Mouse (Mus musculus): ENCODE data around the gene Ncl.

Gene Ncl

DNA sequence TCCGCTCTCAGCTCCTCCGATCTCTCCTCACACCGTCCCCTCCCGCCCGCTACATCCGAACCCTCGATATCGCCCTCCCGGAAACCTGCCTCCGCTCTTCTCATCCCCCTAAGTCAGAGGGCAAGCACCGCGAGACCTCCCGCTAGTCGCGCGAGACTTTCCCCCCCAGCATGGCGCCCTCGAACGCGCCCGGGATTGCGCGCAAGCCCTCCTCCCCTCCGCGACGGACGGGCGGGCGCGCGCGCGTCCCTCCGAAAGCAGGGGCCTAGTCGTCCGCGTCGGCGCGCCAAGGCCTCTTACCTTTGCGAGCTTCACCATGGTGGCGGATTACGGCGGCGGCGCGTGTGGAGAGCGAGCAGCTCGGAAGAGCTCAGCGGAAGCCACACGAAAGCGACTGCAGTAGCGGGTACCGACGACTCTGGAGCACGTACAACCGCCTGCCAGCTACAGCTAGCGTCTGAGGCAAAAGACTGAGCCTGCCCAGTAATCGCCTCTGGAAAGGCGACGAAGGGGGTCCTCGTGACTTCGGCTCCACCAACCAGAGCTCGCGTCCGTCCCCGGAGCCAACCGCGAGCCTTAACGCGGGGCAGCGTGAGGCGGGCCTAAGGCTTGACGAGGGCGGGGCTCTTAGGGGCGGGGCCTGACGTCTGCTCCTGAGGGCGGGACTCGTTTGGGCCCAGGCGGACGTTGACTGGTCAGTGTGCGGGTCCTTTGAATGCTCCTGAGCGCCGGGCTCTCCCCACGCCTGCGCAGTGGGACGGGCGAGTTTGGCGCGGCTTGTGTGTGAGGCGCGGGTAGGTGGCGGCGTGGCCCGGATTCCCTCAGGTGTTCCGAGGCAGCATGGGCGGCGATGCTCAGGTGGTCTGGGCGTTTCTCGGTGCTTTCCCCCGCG, at the start of gene Ncl:
Gene Ncl, minus strand, starts transcription at position 495 of the 892 bp plus-strand sequence.
- peak; percentile 99 for DNase-seq (ENCODE audit: low spot score)

DNA sequence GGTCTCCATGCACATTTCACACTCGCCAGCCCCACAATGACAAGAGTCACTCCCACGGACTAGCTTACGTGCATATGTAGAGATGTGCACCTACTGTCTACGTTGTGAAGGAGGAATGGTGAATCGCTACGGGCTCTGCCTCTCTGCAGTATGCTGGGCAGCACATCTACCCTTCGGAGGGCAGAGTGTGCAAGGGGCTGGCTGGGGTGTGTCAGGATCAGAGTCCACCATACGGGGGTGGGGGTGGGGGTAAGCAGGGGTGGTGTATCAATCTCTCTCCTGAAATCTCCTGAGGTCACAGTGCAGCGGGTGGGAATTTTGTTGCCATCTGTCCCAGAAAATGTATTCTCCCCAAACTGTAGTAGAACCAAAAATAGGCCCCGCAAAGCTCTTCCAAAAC, 49.3 kb upstream of the Ncl start:
- no peak for DNase-seq (ENCODE audit: low spot score)

DNA sequence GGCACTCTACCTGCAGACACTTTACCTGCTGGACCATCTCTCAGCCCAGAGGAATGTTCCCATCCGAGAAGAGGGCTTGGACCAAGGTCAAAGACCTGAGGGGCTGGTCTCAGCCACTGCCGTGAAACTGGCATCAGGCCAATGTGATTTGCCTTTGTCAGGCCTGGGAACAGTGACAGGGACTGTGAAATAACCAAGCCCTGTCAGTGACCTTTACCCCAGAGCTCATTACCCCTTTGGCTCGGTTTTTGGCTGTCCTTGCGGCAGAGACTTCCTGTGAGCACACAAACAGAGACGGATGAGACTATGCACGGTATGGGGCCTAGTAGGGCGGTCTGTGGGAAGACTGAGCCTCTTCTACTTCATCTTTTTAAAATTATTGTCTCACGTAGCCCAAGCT, 47.7 kb upstream of the Ncl start:
- DNase-seq (ENCODE audit: low spot score) = no peak

DNA sequence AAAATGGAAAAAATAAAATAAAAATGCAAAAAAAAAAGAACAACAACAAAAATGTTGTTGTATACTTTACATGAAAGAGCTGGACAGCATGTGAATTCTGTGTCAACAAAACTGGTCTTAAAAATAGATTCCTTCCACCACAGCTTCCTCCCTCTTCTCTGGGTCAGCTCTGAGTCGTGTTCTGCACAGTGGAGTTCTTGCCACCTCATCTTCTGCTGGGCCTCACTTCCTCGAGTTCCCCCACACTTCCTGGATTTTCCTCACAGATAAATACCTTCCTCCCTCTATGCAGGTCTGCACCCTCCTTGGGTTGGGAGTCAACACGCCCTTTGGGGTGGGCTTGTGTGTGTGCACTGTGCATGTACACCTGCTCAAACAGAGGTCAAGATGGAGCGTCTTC, 47.1 kb upstream of the Ncl start:
- DNase-seq (ENCODE audit: low spot score) = no peak

DNA sequence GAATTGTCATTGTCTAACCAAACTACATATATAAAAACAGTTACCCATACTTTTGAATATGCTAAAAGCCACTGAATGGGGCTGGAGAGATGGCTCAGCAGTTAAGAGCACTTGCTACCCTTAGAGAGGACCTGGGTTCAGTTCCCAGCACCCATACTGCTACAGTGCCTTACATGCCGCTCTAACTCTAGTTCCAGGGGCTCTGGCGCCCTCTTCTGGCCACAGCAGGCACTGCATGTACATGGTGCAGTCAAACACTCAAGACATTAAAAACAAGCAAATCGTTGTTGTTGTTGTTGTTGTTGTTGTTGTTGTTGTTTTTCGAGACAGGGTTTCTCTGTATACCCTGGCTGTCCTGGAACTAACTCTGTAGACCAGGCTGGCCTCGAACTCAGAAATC, 45.6 kb upstream of the Ncl start:
- peak; percentile 49 for DNase-seq (ENCODE audit: low spot score)

DNA sequence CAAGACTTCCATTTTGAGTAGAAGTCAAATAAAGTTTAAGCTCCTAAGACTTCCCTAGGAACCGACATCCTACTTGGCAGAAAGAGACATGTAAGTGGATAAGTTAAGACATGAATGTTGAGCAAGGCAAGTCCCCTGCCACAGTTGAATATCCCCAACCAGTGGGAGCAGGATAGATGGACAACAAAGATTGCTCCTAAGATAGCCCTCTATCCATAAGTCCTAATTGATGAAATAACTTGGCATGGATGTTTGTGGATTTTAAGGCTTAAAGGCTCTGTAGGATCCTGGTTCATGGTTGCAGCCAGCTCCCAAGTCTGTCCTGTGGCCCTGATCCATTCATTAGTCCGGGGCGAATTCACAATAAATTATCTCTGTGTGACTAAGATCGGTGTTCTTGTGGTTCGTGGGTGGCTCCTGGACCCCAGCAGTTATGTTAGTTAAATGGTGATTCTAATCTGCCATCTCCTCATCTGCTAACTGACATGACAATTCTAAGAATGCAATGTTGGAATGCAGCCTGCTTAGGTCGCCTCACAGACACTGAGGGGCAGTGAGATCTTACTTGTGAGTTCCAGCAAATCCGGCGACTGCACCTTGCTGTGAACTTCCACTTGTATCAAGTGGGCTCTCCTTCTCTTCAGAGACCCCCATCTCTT, 41.0 kb upstream of the Ncl start:
- DNase-seq (ENCODE audit: low spot score) = no peak

DNA sequence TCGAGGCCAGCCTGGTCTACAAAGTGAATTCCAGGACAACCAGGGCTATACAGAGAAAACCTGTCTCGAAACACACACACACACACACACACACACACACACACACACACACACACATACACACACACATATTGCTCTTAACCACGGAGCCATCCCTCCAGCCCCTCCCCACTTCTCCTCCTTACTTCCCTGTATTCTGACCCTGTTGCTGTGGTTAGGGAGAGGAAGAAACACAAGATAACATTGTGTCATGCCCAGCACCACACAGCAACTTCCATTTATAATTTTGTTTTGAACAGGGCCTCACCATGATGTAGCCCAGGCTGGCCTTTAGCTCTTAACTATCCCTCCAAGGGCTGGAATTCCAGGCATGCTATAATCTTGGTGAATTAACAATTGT, 40.1 kb upstream of the Ncl start:
- no peak for DNase-seq (ENCODE audit: low spot score)

DNA sequence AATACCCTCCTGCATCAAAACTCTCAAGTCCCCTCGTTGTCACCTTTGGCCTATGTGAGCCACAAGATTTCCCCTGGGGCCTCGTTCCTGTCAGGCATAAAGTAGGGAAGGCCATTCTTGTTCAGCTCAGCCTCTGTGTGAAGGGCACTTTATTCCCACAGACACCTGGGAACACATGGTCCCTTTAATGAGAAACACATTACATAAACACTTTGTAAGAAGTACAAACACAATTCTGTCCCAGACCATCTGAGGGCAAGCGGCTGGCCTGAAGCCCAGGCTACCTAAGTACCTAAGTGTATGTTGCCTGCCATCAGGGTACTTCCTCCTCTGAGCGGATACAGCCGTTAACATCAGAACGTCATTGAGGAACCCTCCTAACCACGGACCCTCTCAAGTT, 39.0 kb upstream of the Ncl start:
- DNase-seq (ENCODE audit: low spot score) = no peak

DNA sequence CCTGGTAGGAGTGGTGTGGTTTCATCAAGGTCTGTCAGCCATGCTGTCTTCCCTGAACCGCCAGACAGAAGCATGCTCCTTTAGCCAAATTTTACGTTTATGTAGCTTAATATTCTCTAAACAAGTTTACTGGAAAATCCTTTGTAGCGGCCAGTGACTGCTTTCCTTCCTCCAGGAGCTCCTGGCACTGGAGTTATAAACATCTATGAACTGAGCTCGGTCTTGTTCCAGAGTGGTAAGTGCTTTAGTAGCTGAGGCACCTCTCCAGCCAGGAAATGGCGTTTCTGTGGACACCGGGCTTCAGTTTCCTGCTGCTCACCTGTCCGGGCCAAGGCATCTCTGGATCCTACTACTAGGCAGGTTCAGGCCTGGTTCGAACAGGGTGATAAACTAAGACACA, 38.4 kb upstream of the Ncl start:
- no peak for DNase-seq (ENCODE audit: low spot score)

DNA sequence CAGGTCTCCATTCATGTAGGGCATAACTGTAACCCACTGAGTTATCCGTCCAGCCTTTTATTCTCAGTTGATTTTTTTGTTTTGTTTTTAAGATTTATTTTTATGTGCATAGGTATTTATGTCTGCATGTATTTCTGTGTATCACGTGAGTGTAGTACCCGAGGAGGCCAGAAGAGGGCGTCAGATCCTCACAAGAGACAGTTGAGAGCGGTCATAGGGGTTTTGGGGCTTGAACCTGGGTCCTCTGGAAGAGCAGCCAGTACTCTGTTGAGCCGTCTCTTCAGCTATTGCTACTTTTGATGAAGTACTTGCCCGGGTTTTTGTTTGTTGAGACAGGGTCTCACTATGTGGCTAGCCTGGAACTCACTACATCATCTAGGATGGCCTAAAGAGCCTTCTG, 36.7 kb upstream of the Ncl start:
- DNase-seq (ENCODE audit: low spot score) = peak; percentile 29

DNA sequence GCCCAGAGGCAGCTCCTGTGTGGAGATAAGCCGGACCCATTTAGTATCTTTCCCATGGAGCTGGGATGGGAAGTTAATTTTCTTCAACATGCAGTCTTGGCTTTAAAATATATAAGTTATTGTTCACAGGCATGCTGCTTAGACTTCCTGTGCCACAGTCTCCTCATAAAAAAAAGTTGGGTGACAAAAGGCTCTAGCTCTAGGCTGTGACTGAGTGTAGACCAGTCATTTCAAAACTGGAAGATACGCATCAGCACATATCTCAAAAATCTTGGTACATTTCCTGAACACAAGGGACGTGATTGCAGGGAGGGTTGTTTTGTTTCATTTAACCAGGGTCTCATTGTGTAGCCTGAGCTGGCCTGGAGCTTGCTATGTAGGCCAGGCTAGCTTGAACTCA, 35.0 kb upstream of the Ncl start:
- DNase-seq (ENCODE audit: low spot score) = no peak

DNA sequence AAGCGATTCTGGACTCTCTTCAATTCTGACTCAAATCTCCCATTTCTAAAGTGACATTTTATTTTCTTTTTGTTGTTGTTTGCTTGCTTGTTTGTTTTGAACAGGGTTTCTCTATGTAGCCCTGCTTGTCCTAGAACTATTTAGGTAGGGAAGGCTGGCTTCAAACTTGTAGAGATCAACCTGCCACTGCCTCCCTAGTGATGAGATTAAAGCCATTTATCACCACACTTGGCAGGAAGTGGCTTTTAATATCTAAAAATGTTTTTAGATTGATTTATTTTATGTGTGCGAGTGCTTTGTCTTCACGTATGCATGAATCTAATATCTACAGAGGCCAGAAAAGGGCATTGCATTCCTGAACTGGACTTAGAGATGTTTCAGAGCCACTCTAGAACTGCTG, 34.0 kb upstream of the Ncl start:
- DNase-seq (ENCODE audit: low spot score) = no peak

DNA sequence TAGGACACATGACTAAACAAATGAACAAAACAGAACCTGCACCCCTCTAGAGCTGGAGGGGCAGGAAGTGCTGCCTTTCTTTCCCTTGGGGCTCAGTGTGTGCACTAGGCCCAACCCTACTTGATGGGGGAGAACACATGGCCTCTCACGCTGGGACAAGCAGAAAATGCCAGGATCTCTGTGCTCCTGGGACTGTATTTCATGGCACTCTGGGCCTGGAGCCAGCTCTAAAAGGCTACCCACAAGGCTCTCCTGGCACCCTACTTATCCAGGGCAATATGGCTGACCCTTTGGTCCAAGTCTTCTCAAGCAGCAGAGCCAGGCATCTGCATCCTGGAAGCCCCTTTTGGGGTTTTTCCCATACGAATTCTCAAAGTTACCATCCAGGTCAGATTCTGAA, 32.2 kb upstream of the Ncl start:
- DNase-seq (ENCODE audit: low spot score) = no peak

DNA sequence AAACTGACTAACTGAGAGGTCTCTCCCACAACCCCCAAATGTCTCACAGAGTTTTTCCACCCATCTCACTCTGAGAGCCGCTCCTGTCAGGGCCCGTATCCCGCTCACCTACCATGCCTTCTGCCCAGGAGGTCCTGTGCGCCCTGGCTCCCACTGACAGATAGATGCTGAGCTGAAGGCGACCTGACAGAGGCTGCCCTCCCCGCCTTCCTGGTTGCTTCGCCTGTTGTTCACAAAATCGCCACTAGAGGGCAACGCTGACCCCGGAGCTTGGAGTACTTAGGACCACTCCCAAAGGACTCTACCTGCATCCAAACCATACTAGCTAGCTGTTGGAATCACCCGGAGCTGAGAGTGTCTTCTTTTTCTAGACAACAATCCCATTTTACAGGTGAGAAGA, 30.0 kb upstream of the Ncl start:
- peak; percentile 77 for DNase-seq (ENCODE audit: low spot score)

DNA sequence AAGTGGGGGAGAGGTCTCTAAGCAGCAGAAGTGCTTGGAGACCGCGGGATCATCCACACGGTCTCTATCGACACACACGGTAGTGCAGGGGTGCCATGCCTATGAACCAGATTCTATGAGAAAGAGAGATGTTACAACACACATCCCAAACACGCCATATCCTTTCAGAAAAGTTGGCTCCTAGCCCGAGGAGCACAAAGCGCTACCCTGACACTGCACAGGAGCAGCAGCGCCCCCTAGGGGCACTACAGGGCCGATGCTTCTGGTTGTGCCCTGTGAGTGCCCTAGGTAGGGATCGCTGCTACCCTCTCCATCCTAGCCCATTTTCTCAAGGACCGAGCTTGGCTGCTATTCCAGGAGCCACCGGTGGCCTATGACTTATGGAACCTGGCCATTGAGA, 21.8 kb upstream of the Ncl start:
- peak; percentile 79 for DNase-seq (ENCODE audit: low spot score)

DNA sequence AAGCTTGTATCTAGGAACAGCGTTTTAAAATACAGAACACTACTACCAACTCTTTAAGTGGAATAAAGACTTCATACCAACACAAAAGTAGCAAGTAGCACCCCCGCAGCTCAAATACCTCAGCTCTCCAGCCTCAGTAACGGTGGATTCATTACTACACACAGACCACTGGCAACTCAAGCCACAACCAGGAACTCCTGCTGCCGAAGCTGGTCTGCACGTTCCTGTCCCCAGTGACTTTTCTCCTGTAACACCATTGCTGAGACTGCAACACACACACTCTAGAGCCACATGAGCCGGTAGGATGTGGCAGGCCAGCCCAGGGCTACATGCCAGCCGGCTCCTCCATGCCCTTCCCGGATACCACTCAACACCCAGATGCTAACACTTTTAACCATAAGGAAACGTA, 20.0 kb upstream of the Ncl start:
- DNase-seq (ENCODE audit: low spot score) = no peak

DNA sequence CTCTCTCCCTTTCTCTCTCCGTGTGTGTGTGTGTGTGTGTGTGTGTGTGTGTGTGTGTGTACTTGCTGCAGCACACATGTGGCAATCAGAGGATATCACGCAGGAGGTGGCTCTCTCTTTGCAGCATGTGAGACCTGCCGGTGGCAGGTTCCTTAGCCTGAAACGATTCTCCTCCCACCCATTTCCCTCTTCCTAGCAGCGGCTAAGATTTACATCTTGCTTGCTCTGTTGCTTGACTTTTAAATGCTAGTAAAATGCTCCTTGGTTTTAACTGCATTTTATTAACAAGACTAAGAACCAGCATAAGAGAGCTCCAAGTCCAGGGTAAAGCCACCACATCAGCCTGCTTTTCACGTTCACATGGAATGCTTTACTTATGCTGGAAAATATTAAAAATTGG, 19.5 kb upstream of the Ncl start:
- DNase-seq (ENCODE audit: low spot score) = no peak

DNA sequence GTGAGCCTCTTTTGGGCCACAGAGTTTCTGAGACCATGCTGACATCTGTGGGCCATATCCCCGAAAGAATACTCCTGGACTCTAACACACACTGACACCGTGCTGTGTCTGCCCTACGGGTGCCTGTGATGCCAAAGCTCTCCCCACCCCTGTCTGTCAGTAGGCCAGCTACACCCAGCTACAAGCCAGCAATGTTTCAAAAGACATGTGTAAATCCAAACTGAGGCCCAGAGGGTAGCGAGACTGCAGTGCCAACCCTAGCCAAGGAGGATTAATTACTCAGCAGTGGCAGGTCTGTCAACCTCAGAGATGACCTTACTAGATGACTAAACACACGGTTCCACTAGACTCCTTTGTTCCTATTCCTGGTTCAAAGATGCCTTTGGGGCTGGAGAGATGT, 17.2 kb upstream of the Ncl start:
- DNase-seq (ENCODE audit: low spot score) = no peak

DNA sequence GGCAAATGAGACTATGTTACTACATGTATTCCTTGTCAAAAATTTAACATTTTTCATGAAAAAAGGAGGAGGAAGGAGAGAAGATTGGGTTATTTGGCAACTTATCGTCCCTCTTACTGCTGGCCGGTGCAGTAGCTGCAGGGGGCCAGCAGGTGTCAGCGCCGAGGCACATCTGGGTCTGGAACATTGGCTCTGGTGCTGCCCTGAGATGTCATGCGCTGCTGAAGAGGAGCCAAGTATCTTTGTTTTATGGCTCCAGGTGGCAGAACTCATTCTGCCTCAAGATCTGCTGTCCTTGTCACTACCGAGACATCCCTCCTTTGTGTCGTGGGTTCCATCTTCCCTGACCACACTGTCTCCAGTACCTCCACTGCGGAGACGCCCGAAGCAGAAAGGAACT, 12.8 kb upstream of the Ncl start:
- DNase-seq (ENCODE audit: low spot score) = peak; percentile 41

DNA sequence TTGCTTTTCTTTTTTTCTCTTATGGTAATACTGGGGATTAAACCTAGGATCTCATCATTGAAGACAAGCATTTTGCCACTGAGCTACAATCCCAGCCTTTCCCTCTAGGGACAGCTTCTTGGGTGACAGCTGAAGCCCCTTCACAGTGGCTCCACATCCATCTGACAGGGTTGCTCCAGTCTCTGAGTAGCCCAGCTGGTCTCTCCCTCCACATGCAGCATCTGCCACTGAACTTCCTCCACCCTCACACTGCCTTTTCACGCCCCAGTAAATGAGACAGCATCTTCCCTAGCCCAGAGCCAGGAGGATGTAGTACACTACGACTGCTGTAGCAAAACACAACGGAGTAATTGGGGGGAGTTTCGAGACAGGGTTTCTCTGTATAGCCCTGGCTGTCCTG, 8.9 kb upstream of the Ncl start:
- DNase-seq (ENCODE audit: low spot score) = no peak

DNA sequence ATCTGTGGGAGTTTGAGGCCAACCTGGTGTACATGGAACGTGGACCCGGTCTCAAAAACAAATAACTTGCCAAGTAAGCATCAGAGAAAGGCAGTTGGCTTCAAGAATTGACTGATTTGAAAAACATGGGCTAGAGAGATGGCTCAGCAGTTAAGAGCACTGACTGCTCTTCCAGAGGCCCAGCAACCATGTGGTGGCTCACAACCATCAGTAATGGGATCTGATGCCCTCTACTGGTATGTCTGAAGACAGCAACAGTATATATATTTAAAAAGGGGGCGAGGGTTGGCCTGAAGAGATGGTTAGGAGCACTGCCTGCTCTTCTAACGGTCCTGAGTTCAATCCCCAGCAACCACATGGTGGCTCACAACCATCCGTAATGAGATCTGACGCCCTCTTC, 4.5 kb upstream of the Ncl start:
- DNase-seq (ENCODE audit: low spot score) = no peak

DNA sequence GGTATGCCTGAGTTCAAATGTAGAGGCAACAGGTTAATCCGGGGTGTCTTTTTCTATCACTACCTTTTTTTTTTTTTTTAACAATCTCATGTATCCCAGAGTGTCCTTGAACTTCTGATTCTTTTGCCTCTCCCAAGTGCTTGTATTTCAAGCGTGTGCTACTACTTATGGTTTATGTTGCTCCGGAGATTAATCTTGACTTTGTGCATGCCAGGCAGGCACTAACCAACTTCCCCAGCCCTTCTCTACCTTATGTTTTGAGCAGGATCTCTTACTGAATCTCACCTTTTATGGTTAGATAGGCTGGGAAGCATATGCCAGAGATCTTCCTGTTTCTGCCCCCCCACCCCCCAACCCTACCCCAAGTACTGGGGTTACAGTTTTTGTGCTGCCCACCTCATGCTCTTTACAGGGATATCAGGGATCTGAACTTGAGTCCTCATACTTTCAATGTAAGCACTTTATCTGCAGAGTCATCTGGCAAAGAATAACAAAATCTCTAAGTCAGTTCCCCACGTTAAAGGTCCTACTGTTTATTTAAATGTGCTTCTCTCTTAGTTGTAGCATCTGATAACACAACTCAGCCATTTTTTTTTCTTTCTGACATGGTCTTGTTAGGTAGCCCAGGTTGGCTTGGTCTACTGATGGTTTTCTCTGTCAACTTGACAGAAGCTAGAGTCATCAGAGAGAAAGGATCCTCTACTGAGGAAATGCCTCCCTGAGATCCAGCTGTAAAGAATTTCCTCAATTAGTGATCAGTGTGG, 2.8 kb upstream of the Ncl start:
- DNase-seq (ENCODE audit: low spot score) = no peak

DNA sequence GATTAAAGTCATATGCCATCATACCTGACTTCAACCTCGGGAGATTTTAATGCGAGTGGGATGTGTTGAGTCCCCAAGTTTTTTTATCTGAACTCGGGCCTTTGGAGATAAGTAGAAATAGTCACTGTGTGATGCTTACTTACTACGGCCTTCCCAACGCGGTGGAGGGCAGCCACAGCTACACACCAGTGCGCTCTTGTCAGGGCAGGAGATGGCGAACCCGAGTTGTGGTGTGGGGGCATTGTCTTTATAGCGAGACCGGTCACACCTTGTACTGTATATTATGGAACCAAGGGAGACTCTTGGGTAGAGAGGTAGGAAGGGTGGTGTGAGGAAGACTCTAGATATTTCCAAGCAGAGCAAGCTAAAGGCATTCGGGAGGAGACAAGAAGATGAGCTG, 1.2 kb upstream of the Ncl start:
- peak; percentile 29 for DNase-seq (ENCODE audit: low spot score)

Data from testis, postnatal 14 days (tissue).